Mouse (Mus musculus): ENCODE results near the gene Srp72. TPM values are rescaled to one million over a fixed set of nuclear protein-coding genes. Genes with fewer than 3 reads are reported as not detected.

The Srp72 gene
- polyA plus RNA-seq, 1 experiment from 2014 or later: 49.8 TPM

DNA sequence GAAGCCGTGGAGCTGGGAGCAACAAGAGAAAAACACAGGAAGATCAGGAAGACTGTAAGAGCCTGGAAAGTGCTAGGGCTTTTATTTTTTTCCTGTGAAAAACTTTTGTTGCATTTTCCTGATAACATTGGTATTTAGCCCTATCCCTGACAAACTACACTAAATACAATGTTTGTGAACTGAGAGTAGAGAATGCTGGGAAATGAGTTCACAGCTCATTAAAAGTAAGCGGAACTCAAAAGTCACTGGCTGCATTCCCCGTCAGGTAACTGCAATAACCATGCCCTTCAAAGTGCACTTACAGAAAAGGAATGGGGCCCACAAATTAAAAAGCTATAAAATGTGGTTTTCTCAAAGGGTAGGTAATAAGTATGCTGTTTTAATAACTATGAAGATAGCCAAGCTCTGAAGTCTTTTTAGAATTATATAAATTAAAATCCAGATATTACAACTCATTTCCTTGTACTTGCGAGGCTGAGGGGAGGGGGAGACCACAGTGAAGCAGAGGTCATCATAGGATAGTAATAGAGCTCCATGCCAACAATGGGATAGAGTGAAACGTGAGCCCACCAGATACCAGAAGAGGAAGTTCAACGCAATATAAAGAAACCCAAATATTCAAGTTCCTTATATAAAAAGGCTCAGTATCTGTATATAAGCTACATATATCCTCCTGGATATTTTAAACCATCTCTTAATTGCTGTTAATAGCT lies 29.4 kb upstream of the Srp72 start:
- Histone ChIP-seq H3K9ac (ENCODE audit: low read length) (no peak overlapping the region), H3K4me2 (ENCODE audit: low read length) (no peak overlapping the region), H3K36me3 (ENCODE audit: control insufficient read depth, insufficient read depth, low read length) (0 out of 2 replicates have a peak, but pooled peaks cover 4% of the 10 kb centered on the region), H3K27me3 (ENCODE audit: control insufficient read depth, insufficient read depth, low read length) (no peaks in the 10 kb centered on the region), H3K4me3 (ENCODE audit: control insufficient read depth in 1 of 2, insufficient read depth in 1 of 2, low read depth in 1 of 2, low read length in 2 of 2) (no peak overlapping the region), H3K4me1 (ENCODE audit: control insufficient read depth in 2 of 2, insufficient read depth in 2 of 2, low read length in 2 of 2) (peaks cover 11 to 42% of the 10 kb centered on the region in 2 experiments), H3K27ac (replicated peaks in 1 of 2; ENCODE audit: control insufficient read depth in 1 of 2, insufficient read depth in 1 of 2, low read depth in 2 of 2, low read length in 2 of 2) (no peak overlapping the region), H3K9me3 (ENCODE audit: control insufficient read depth, low read length) (no peaks in the 10 kb centered on the region)
- WGBS: 59% methylated on average over 6 of the region's 6 CpGs
- ATAC-seq (ENCODE audit: insufficient number of reproducible peaks, insufficient read depth, low FRiP score, low read depth): no peak

DNA sequence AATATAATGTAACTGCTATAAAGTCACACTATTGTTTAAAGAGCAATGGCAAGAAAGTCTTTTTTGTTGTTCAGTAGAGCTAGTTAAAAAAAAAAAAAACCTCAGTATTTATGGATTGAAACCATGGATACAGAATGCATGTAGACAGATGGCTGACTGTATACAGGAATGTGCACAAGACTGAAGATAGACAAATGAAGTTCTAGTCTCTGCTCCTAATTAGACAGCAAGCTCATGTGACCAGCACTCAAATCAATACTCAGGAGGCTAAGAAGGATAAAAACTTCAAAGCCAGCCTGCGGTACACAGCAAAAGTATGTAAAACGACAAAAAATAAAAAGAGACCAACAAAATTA lies 28.8 kb upstream of the Srp72 start:
- no peak for ATAC-seq (ENCODE audit: insufficient number of reproducible peaks, insufficient read depth, low FRiP score, low read depth)
- H3K36me3 ChIP-seq (ENCODE audit: control insufficient read depth, insufficient read depth, low read length): 0 out of 2 replicates have a peak, but pooled peaks cover under 1% of the 10 kb centered on the region
- peaks cover 11 to 45% of the 10 kb centered on the region in 2 experiments for H3K4me1 ChIP-seq (ENCODE audit: control insufficient read depth in 2 of 2, insufficient read depth in 2 of 2, low read length in 2 of 2)
- peak overlapping the region in 1 of 2 experiments; percentile 78; a peak in 1 of 4 replicates for H3K27ac ChIP-seq (replicated peaks in 1 of 2; ENCODE audit: control insufficient read depth in 1 of 2, insufficient read depth in 1 of 2, low read depth in 2 of 2, low read length in 2 of 2)
- H3K9me3 ChIP-seq (ENCODE audit: control insufficient read depth, low read length): no peaks in the 10 kb centered on the region
- no peak overlapping the region for H3K9ac ChIP-seq (ENCODE audit: low read length)
- H3K4me2 ChIP-seq (ENCODE audit: low read length): no peak overlapping the region
- no peak overlapping the region for H3K4me3 ChIP-seq (ENCODE audit: control insufficient read depth in 1 of 2, insufficient read depth in 1 of 2, low read depth in 1 of 2, low read length in 2 of 2)
- 84% methylated on average over 2 of the region's 2 CpGs for WGBS
- H3K27me3 ChIP-seq (ENCODE audit: control insufficient read depth, insufficient read depth, low read length): no peaks in the 10 kb centered on the region

DNA sequence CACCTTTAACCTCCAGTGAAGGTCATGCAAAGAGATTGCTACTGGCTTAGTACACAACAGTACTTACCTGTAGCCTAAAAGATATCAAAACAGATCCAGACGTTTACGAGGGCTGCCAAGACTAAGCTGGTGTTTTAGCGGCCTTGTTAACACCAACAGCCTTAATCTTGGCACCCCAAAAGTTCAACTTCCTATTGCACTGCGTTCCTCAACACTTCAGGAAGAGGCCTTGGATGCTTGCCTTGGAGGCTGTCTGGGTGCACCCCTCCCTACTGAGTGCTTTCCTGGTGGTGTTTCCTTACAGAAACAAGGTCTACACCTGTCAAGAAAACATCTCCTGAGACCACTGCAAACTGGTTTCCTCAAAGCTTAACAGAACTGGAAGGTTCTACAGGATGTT lies 27.3 kb upstream of the Srp72 start:
- H3K27me3 ChIP-seq (ENCODE audit: control insufficient read depth, insufficient read depth, low read length): no peaks in the 10 kb centered on the region
- no peaks in the 10 kb centered on the region for H3K9me3 ChIP-seq (ENCODE audit: control insufficient read depth, low read length)
- H3K9ac ChIP-seq (ENCODE audit: low read length): no peak overlapping the region
- no peaks in the 10 kb centered on the region for H3K36me3 ChIP-seq (ENCODE audit: control insufficient read depth, insufficient read depth, low read length)
- H3K4me3 ChIP-seq (ENCODE audit: control insufficient read depth in 1 of 2, insufficient read depth in 1 of 2, low read depth in 1 of 2, low read length in 2 of 2): no peak overlapping the region
- no peak overlapping the region for H3K4me2 ChIP-seq (ENCODE audit: low read length)
- peak overlapping the region; percentile 17 to 78 for H3K27ac ChIP-seq (replicated peaks in 1 of 2; ENCODE audit: control insufficient read depth in 1 of 2, insufficient read depth in 1 of 2, low read depth in 2 of 2, low read length in 2 of 2)
- ATAC-seq (ENCODE audit: insufficient number of reproducible peaks, insufficient read depth, low FRiP score, low read depth): no peak
- 47% methylated on average over 4 of the region's 4 CpGs for WGBS
- peaks cover 11 to 42% of the 10 kb centered on the region in 2 experiments for H3K4me1 ChIP-seq (ENCODE audit: control insufficient read depth in 2 of 2, insufficient read depth in 2 of 2, low read length in 2 of 2)

DNA sequence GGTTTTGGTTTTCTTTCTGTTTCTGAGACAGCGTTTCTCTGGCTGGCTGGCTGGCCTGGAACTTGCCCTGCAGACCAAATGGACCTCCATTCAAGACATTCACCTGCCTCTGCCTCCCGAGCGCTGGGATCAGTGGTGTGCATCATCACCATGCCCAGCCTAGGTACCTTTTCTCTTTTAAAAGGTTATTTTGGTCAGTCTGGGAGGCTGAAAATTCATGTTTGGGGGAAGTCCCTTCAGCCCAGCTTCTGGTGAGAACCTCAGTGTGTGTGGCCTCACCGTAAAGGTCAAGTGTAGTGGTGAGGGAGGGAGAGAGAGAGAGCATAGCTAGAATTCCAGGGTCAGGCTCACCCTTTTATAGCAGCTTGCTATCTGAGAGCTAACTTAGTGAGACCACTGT lies 26.7 kb upstream of the Srp72 start:
- Histone ChIP-seq H3K27ac (replicated peaks in 1 of 2; ENCODE audit: control insufficient read depth in 1 of 2, insufficient read depth in 1 of 2, low read depth in 2 of 2, low read length in 2 of 2) (peak overlapping the region; percentile 59 to 78), H3K9ac (ENCODE audit: low read length) (peak overlapping the region; percentile 9; the same call in 1 of the 2 replicates), H3K4me2 (ENCODE audit: low read length) (peak overlapping the region; percentile 7)

DNA sequence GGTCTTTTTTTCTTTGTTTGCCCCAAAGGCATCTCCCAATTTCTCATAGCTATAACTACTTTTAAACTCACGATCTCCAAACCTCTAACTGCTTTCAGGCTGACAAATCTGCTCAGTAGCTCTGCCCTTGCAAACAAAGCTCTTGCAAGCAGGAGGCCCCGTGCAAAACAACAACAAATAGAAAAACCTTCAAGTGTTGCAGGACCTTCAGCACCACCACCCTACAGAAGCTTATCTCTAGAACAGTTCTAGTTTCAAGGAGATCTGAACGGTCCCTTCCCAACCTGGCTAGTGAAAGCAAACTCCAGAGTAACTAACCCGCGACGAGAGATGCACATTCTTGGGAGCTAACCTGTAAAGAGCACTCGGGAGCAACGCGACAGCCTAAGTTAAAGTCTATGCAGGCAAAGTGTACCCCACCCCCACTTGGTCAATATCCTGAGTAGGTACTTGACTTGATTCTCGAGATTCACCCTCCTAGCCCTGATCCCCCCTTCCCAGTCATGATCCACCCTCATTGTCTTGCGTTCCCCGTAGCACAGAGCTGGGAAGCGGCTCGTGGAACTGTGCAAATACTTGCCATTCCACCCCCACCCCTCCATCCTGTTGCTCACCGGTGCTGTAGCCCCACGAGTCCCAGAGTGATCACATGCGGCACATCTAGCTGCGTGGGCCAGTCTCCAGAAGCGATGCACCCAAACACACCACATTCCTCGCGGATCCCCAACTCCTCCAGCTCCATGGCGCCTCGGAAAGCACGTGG lies 24.0 kb upstream of the Srp72 start:
- H3K4me1 ChIP-seq (ENCODE audit: control insufficient read depth in 2 of 2, insufficient read depth in 2 of 2, low read length in 2 of 2): peaks cover 11 to 57% of the 10 kb centered on the region in 2 experiments
- under 1% methylated on average over 24 of the region's 24 CpGs for WGBS
- H3K9ac ChIP-seq (ENCODE audit: low read length): peak overlapping the region; percentile 90
- H3K36me3 ChIP-seq (ENCODE audit: control insufficient read depth, insufficient read depth, low read length): peaks cover 18% of the 10 kb centered on the region
- peak overlapping the region; percentile 72 to 81 for H3K27ac ChIP-seq (replicated peaks in 1 of 2; ENCODE audit: control insufficient read depth in 1 of 2, insufficient read depth in 1 of 2, low read depth in 2 of 2, low read length in 2 of 2)
- H3K27me3 ChIP-seq (ENCODE audit: control insufficient read depth, insufficient read depth, low read length): no peaks in the 10 kb centered on the region
- peak overlapping the region; percentile 94 for H3K4me2 ChIP-seq (ENCODE audit: low read length)
- H3K4me3 ChIP-seq (ENCODE audit: control insufficient read depth in 1 of 2, insufficient read depth in 1 of 2, low read depth in 1 of 2, low read length in 2 of 2): peak overlapping the region; percentile 63 to 81
- ATAC-seq (ENCODE audit: insufficient number of reproducible peaks, insufficient read depth, low FRiP score, low read depth): no peak; the same call in 1 of the 2 replicates
- H3K9me3 ChIP-seq (ENCODE audit: control insufficient read depth, low read length): no peaks in the 10 kb centered on the region

More for the DNA sequence above, 26.7 kb upstream of the Srp72 start:
- WGBS: 56% methylated on average over 4 of the region's 4 CpGs
- no peaks in the 10 kb centered on the region for H3K36me3 ChIP-seq (ENCODE audit: control insufficient read depth, insufficient read depth, low read length)
- no peaks in the 10 kb centered on the region for H3K27me3 ChIP-seq (ENCODE audit: control insufficient read depth, insufficient read depth, low read length)
- H3K4me1 ChIP-seq (ENCODE audit: control insufficient read depth in 2 of 2, insufficient read depth in 2 of 2, low read length in 2 of 2): peaks cover 11 to 48% of the 10 kb centered on the region in 2 experiments
- H3K4me3 ChIP-seq (ENCODE audit: control insufficient read depth in 1 of 2, insufficient read depth in 1 of 2, low read depth in 1 of 2, low read length in 2 of 2): no peak overlapping the region
- no peak for ATAC-seq (ENCODE audit: insufficient number of reproducible peaks, insufficient read depth, low FRiP score, low read depth)
- no peaks in the 10 kb centered on the region for H3K9me3 ChIP-seq (ENCODE audit: control insufficient read depth, low read length)

DNA sequence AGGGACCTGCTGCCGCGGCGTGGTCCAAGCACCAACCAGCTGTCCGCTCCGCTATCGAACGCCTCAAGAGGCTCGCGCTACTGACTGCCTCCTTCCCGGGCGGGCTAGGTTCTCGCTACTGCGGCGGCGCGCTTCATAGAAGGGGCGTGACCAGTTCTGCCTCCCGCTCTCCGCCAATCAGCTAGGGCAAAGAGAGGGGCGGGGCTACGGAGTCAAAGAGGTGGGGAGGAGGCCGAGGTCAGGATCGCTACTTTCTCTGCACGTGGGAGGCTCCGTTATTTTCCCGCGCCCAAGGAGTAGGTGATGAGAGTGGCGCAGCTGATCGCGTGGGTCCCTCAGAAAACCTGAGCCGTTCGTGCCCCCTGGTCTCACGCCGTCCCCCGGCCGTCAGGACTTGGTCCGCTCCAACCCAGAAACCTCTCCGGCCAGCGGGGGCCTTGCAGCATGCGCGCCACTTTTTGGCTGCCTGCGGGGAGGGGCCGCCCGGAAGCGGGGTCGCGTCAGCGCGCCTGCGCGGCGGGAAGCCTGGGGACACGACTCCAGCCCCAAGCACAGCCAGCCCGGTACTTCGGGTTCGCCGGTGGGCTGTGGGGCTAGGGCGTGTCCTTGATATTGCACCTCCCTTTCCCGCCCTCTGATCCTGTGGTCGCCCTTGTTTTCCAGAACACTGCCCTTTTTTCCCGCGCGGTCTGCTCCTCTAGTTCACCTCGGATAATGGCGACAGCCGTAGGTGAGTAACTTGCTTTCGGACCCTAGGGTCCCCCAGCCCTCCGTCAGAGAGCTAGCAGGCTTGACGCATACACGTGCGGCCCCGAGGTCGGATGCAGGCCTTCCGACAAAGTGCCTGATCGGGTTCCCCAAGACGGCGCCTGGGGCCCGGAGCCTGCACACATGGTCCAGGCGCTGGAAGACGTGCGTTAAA lies 23.1 kb upstream of the Srp72 start, which contains the start of the genes Paics and Ppat:
Gene Paics (plus strand): TSS at position 202 of the 922 bp plus-strand sequence.
Gene Ppat (minus strand): TSS at position 473 of the 922 bp plus-strand sequence.
- peaks cover 21% of the 10 kb centered on the region for H3K36me3 ChIP-seq (ENCODE audit: control insufficient read depth, insufficient read depth, low read length)
- no peaks in the 10 kb centered on the region for H3K27me3 ChIP-seq (ENCODE audit: control insufficient read depth, insufficient read depth, low read length)
- WGBS: under 1% methylated on average over 75 of the region's 81 CpGs
- peak within 1 kb of the TSS; percentile 80 to 81 for H3K4me3 ChIP-seq (ENCODE audit: control insufficient read depth in 1 of 2, insufficient read depth in 1 of 2, low read depth in 1 of 2, low read length in 2 of 2)
- ATAC-seq (ENCODE audit: insufficient number of reproducible peaks, insufficient read depth, low FRiP score, low read depth): peak; percentile 96
- H3K4me2 ChIP-seq (ENCODE audit: low read length): peak within 1 kb of the TSS; percentile 94
- peak within 1 kb of the TSS; percentile 81 to 86 for H3K27ac ChIP-seq (replicated peaks in 1 of 2; ENCODE audit: control insufficient read depth in 1 of 2, insufficient read depth in 1 of 2, low read depth in 2 of 2, low read length in 2 of 2)
- peaks cover 10 to 49% of the 10 kb centered on the region in 2 experiments for H3K4me1 ChIP-seq (ENCODE audit: control insufficient read depth in 2 of 2, insufficient read depth in 2 of 2, low read length in 2 of 2)
- peak within 1 kb of the TSS; percentile 90 for H3K9ac ChIP-seq (ENCODE audit: low read length)
- H3K9me3 ChIP-seq (ENCODE audit: control insufficient read depth, low read length): no peaks in the 10 kb centered on the region
